Mouse (Mus musculus) CH12.LX (cell line): ENCODE measurements at regions not wholly inside any gene's neighbourhood (a gene's known extent, or its start where the extent isn't known, plus 50 kb on each side); places are given as distances from the start of the nearest gene placed in this dataset.
"Not testable (repeated sequence)": the region's sequence is repeated elsewhere in the genome, so short reads cannot be mapped to it uniquely, and the experiment has no call there.

Experiments used
- DNase-seq: peaks from one replicate; pipeline ENCODE4 v3.0.0-alpha.2; 2013; ENCODE audit errors: extremely low read depth
- H3K27ac ChIP-seq: 2 replicates; pipeline ENCODE4 v1.5.1; 2012; ENCODE audit warnings: low read depth, mild to moderate bottlenecking, control low read depth, moderate library complexity; ENCODE audit not compliant: insufficient read depth
- H3K27me3 ChIP-seq: replicated peaks from 2 replicates; pipeline ENCODE3; 2012; ENCODE audit warnings: inconsistent platforms
- H3K36me3 ChIP-seq, 2 experiments: replicated peaks in 1 of 2; 2 replicates each; pipeline versions ENCODE3 to v1.6.1; 2012; ENCODE audit warnings: inconsistent platforms in 1 of 2, low read length in 1 of 2, mild to moderate bottlenecking in 1 of 2, mixed read lengths in 1 of 2, moderate library complexity in 1 of 2; ENCODE audit not compliant: control insufficient read depth in 1 of 2, insufficient read depth in 1 of 2
- H3K4me1 ChIP-seq, 2 experiments: 2 replicates each; pipeline ENCODE4 v1.6.1; 2012; ENCODE audit warnings: inconsistent platforms in 1 of 2, moderate library complexity in 1 of 2; ENCODE audit not compliant: insufficient read depth in 2 of 2, control insufficient read depth in 1 of 2
- H3K4me2 ChIP-seq: 2 replicates; pipeline ENCODE4 v1.6.1; 2012; ENCODE audit warnings: low read depth, mild to moderate bottlenecking, control low read depth; ENCODE audit not compliant: poor library complexity, insufficient read depth, severe bottlenecking
- H3K4me3 ChIP-seq, 3 experiments: fragments of 150-350 bp in 1 of 3; sonication (generic) in 1 of 3; replicated peaks in 1 of 3; 2 replicates each; pipeline versions ENCODE3 to v1.5.1; 2011 to 2012; ENCODE audit warnings: low read depth in 2 of 3, low read length in 2 of 3, mild to moderate bottlenecking in 2 of 3, moderate library complexity in 2 of 3, control low read depth in 1 of 3, improper control_type of control experiment in 1 of 3, inconsistent platforms in 1 of 3, mixed read lengths in 1 of 3; ENCODE audit not compliant: poor library complexity in 1 of 3
- H3K79me2 ChIP-seq: replicated peaks from 2 replicates; pipeline ENCODE4 v1.6.1; 2012; ENCODE audit warnings: mild to moderate bottlenecking, moderate library complexity; ENCODE audit not compliant: control insufficient read depth, poor library complexity, insufficient read depth, severe bottlenecking; ENCODE audit errors: extremely low read depth
- H3K9ac ChIP-seq: 2 replicates; pipeline ENCODE4 v1.6.1; 2012; ENCODE audit warnings: low read depth, mild to moderate bottlenecking, control low read depth, moderate library complexity; ENCODE audit not compliant: insufficient read depth
- H3K9me3 ChIP-seq: replicated peaks from 2 replicates; pipeline ENCODE3; 2012; ENCODE audit warnings: low read length, inconsistent platforms, mixed read lengths
- CHD2 ChIP-seq: IDR thresholded peaks from 2 replicates; pipeline ENCODE4 v1.6.1; 2011; ENCODE audit warnings: low read length, improper control_type of control experiment
- CTCF ChIP-seq, 2 experiments: IDR thresholded peaks in 1 of 2; conservative IDR thresholded peaks in 1 of 2; 2 replicates each; pipeline ENCODE4 v1.5.1; 2011 to 2012; ENCODE audit warnings: low read depth in 2 of 2, low read length in 2 of 2, improper control_type of control experiment in 1 of 2, inconsistent platforms in 1 of 2, mild to moderate bottlenecking in 1 of 2, moderate library complexity in 1 of 2
- E2F4 ChIP-seq: IDR thresholded peaks from 2 replicates; pipeline ENCODE4 v1.6.1; 2011; ENCODE audit warnings: low read depth, low read length, improper control_type of control experiment; ENCODE audit not compliant: insufficient replicate concordance
- ELF1 ChIP-seq: IDR thresholded peaks from 2 replicates; pipeline ENCODE4 v1.6.1; 2014; ENCODE audit warnings: low read depth, mild to moderate bottlenecking, inconsistent platforms, low read length, improper control_type of control experiment
- ETS1 ChIP-seq: conservative IDR thresholded peaks from 2 replicates; pipeline ENCODE4 v1.6.1; 2012; ENCODE audit warnings: low read depth, mild to moderate bottlenecking, inconsistent platforms, low read length, improper control_type of control experiment, moderate library complexity
- GABPA ChIP-seq: IDR thresholded peaks from 2 replicates; pipeline ENCODE4 v1.6.1; 2012; ENCODE audit warnings: low read depth, low read length, improper control_type of control experiment, inconsistent platforms; ENCODE audit not compliant: insufficient replicate concordance
- HCFC1 ChIP-seq: IDR thresholded peaks from 2 replicates; pipeline ENCODE4 v1.6.1; 2012; ENCODE audit warnings: low read depth, mild to moderate bottlenecking, inconsistent platforms, low read length, improper control_type of control experiment
- IRF4 ChIP-seq: IDR thresholded peaks from 2 replicates; pipeline ENCODE4 v1.6.1; 2014; ENCODE audit warnings: low read depth, mild to moderate bottlenecking, inconsistent platforms, low read length, improper control_type of control experiment
- KAT2A ChIP-seq: IDR thresholded peaks from 2 replicates; pipeline ENCODE4 v1.6.1; 2012; ENCODE audit warnings: low read length, improper control_type of control experiment, inconsistent platforms; ENCODE audit not compliant: insufficient replicate concordance
- MAZ ChIP-seq: IDR thresholded peaks from 2 replicates; pipeline ENCODE4 v1.6.1; 2012; ENCODE audit warnings: low read depth, mild to moderate bottlenecking, inconsistent platforms, low read length, improper control_type of control experiment, moderate library complexity
- MYC ChIP-seq: IDR thresholded peaks from 2 replicates; pipeline ENCODE4 v1.6.1; 2011; ENCODE audit warnings: low read depth, mild to moderate bottlenecking, improper control_type of control experiment, low read length
- POLR2AphosphoS2 ChIP-seq: IDR thresholded peaks from 2 replicates; pipeline ENCODE4 v1.6.1; 2011; ENCODE audit warnings: low read depth, low read length, improper control_type of control experiment
- RAD21 ChIP-seq: IDR thresholded peaks from 2 replicates; pipeline ENCODE4 v1.6.1; 2011; ENCODE audit warnings: low read depth, mild to moderate bottlenecking, low read length, improper control_type of control experiment, moderate library complexity
- SIN3A ChIP-seq: IDR thresholded peaks from 2 replicates; pipeline ENCODE4 v1.6.1; 2012; ENCODE audit warnings: low read length, improper control_type of control experiment, inconsistent platforms
- dilution Hi-C: fragments of 300-500 bp; cut with MboI; formaldehyde crosslinking; loops from 2 replicates; pipeline ENCODE4 v1.14.3; 2020; ENCODE audit warnings: low sequenced_read_pairs; ENCODE audit not compliant: extremely low pct_unique_long_range_greater_than_20kb, extremely low pct_ligation_motif_present
- in situ Hi-C: fragments of 300-500 bp; cut with MboI; formaldehyde crosslinking; loops from 3 replicates; pipeline ENCODE4 v1.14.3; 2019; ENCODE audit warnings: low sequenced_read_pairs, low pct_ligation_motif_present, low pct_unique_long_range_greater_than_20kb, mixed read lengths

DNA sequence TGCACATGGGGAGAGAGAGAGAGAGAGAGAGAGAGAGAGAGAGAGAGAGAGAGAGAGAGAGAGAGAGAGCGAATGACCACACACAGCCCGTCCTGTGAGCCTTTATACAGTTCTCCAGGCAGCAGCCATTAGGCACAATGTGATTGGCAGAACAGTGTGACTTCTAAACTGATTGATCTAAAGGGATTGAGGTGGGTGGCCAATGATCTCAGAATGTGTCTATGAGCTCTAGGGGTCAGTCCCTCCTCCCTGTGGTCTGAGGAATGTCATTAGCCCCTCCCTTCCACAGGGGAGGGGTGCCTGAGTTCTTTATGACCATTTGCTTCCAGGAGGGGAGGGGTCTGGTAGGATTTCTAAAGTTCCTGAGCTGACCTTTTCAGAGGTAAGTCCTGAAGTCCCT, 62.1 kb downstream of the Duxbl3 start:
- dilution Hi-C loops, in situ Hi-C loops, DNase-seq, H3K4me1 ChIP-seq, H3K79me2 ChIP-seq, H3K4me3 ChIP-seq, H3K9me3 ChIP-seq, H3K9ac ChIP-seq, H3K27me3 ChIP-seq, H3K4me2 ChIP-seq, H3K27ac ChIP-seq, H3K36me3 ChIP-seq: not testable (repeated sequence)

DNA sequence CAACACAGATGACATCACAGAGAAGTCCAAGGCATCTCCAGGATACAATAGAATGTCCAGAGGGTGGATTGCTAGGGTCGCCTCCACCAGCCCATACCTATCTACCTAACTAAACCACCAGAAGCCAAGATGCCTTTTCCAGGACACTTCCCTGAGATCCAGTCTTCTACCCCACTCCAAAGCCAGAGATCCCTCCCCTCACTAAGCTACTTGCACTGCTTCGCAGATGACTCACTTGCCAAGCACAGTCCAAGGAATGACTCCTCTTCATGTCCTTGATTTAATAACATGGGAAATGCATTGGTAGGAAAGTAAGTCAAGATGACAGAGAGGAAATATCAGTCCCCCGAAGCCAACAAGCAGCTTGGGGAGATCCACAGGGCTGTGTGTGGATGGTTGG, 63.0 kb downstream of the Duxbl3 start:
- Histone ChIP-seq H3K27me3 (peaks cover 1% of the 10 kb centered on the region), H3K9ac (no peak overlapping the region), H3K36me3 (no peaks in the 10 kb centered on the region), H3K79me2 (no peaks in the 10 kb centered on the region), H3K4me3 (no peak overlapping the region), H3K4me1 (no peaks in the 10 kb centered on the region), H3K27ac (no peak overlapping the region), H3K9me3 (no peaks in the 10 kb centered on the region), H3K4me2 (no peak overlapping the region)
- no peak for DNase-seq
- TF ChIP-seq ELF1 (no peak), GABPA (no peak), CTCF (conservative IDR thresholded peaks at IDR 0.05 in 1 of 2, IDR thresholded peaks at IDR 0.05 in 1 of 2; ENCODE audit: low read depth in 2 of 2, low read length in 2 of 2) (no peak), CHD2 (no peak), SIN3A (no peak), HCFC1 (no peak), RAD21 (no peak), KAT2A (no peak), MYC (no peak), IRF4 (no peak), POLR2AphosphoS2 (no peak), MAZ (no peak)
- in situ Hi-C loops, result no loop called here
- dilution Hi-C loops, result no loop called here

DNA sequence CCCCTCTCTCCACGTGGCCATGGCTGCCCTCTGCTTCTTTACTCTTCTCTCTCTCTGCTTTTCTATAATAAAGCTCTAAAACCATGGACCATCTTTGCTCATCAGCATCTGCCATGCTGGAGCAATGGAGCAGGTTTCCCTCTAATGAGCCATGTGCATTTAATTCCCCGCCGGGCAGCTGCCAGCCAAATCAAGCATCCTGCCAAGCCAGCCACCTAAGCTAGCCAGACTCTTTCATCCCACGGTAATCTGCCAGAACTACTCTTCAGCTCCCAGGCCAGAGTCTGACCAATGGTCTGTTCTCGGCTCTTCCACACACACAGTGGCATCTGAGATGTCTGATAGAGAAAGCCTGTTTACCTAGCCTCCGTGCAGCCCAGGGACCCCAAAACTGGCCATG, 70.8 kb downstream of the Duxbl3 start:
- Histone ChIP-seq H3K36me3 (no peaks in the 10 kb centered on the region), H3K4me2 (no peak overlapping the region), H3K9me3 (no peaks in the 10 kb centered on the region), H3K27me3 (no peaks in the 10 kb centered on the region), H3K27ac (no peak overlapping the region), H3K4me3 (no peak overlapping the region), H3K79me2 (no peaks in the 10 kb centered on the region), H3K9ac (no peak overlapping the region), H3K4me1 (no peaks in the 10 kb centered on the region)
- TF ChIP-seq RAD21 (no peak), ETS1 (no peak), E2F4 (no peak), HCFC1 (no peak), IRF4 (no peak), GABPA (no peak), POLR2AphosphoS2 (no peak)
- dilution Hi-C loops (no loop called here), in situ Hi-C loops (no loop called here)
- no peak for DNase-seq
